Mouse (Mus musculus) MEL (cell line): Measurements from ENCODE around the gene Camta2.

Experiments
- CHD2 ChIP-seq: IDR thresholded peaks from 2 replicates; pipeline ENCODE4 v1.6.1; 2011; ENCODE audit warnings: low read length, improper control_type of control experiment
- CTCF ChIP-seq, 3 experiments: IDR thresholded peaks in 2 of 3; conservative IDR thresholded peaks in 1 of 3; 2 replicates each; pipeline ENCODE4 v1.5.1; 2011 to 2012; ENCODE audit warnings: low read length in 3 of 3, low read depth in 2 of 3, mild to moderate bottlenecking in 2 of 3, improper control_type of control experiment in 1 of 3, inconsistent platforms in 1 of 3, mixed read lengths in 1 of 3, moderate library complexity in 1 of 3; ENCODE audit not compliant: control insufficient read depth in 1 of 3, insufficient read depth in 1 of 3, poor library complexity in 1 of 3, severe bottlenecking in 1 of 3
- EP300 ChIP-seq, 2 experiments: IDR thresholded peaks; 2 replicates each; pipeline ENCODE4 v1.6.1; 2011; ENCODE audit warnings: improper control_type of control experiment in 2 of 2, low read length in 2 of 2, low read depth in 1 of 2, mild to moderate bottlenecking in 1 of 2
- HCFC1 ChIP-seq: IDR thresholded peaks from 2 replicates; pipeline ENCODE4 v1.6.1; 2012; ENCODE audit warnings: low read depth, mild to moderate bottlenecking, inconsistent platforms, low read length, improper control_type of control experiment, moderate library complexity
- MXI1 ChIP-seq: IDR thresholded peaks from 2 replicates; pipeline ENCODE4 v1.6.1; 2011; ENCODE audit warnings: mild to moderate bottlenecking, low read depth, low read length, improper control_type of control experiment
- MYB ChIP-seq: IDR thresholded peaks from 2 replicates; pipeline ENCODE4 v1.6.1; 2011; ENCODE audit warnings: mild to moderate bottlenecking, low read depth, low read length, improper control_type of control experiment
- NRF1 ChIP-seq: IDR thresholded peaks from 2 replicates; pipeline ENCODE4 v1.6.1; 2014; ENCODE audit warnings: low read depth, mild to moderate bottlenecking, inconsistent platforms, low read length, improper control_type of control experiment, moderate library complexity; ENCODE audit not compliant: poor library complexity, insufficient read depth, severe bottlenecking
- POLR2A ChIP-seq, 2 experiments: IDR thresholded peaks; 2 replicates each; pipeline ENCODE4 v1.6.1; 2011 to 2012; ENCODE audit warnings: low read length in 2 of 2, mild to moderate bottlenecking in 2 of 2, control low read depth in 1 of 2, improper control_type of control experiment in 1 of 2, low read depth in 1 of 2, moderate library complexity in 1 of 2; ENCODE audit not compliant: control insufficient read depth in 1 of 2, insufficient read depth in 1 of 2, poor library complexity in 1 of 2
- POLR2AphosphoS2 ChIP-seq: IDR thresholded peaks from 2 replicates; pipeline ENCODE4 v1.6.1; 2011; ENCODE audit warnings: low read length, improper control_type of control experiment
- RAD21 ChIP-seq: IDR thresholded peaks from 2 replicates; pipeline ENCODE4 v1.6.1; 2011; ENCODE audit warnings: mild to moderate bottlenecking, low read depth, low read length, improper control_type of control experiment
- RCOR1 ChIP-seq: IDR thresholded peaks from 2 replicates; pipeline ENCODE4 v1.6.1; 2012; ENCODE audit warnings: low read depth, mild to moderate bottlenecking, inconsistent platforms, low read length, improper control_type of control experiment
- UBTF ChIP-seq: IDR thresholded peaks from 2 replicates; pipeline ENCODE4 v1.6.1; 2012; ENCODE audit warnings: low read depth, mild to moderate bottlenecking, inconsistent platforms, low read length, improper control_type of control experiment, moderate library complexity, borderline replicate concordance; ENCODE audit not compliant: insufficient read depth
- ZMIZ1 ChIP-seq: IDR thresholded peaks from 2 replicates; pipeline ENCODE4 v1.6.1; 2012; ENCODE audit warnings: low read depth, mild to moderate bottlenecking, inconsistent platforms, low read length, improper control_type of control experiment, moderate library complexity
- ZNF384 ChIP-seq: IDR thresholded peaks from 2 replicates; pipeline ENCODE4 v1.6.1; 2012; ENCODE audit warnings: low read depth, mild to moderate bottlenecking, inconsistent platforms, low read length, improper control_type of control experiment

GRCm38 (mm10) chr11:70626877-70627276, 61.0 kb downstream of the Camta2 start:
- no peak for TF ChIP-seq CHD2
- no peak for TF ChIP-seq CTCF (IDR thresholded peaks at IDR 0.05 in 2 of 3, conservative IDR thresholded peaks at IDR 0.05 in 1 of 3; ENCODE audit: control insufficient read depth in 1 of 3, insufficient read depth in 1 of 3, low read depth in 2 of 3, low read length in 3 of 3, poor library complexity in 1 of 3, severe bottlenecking in 1 of 3)
- TF ChIP-seq ZNF384: no peak
- no peak for TF ChIP-seq POLR2A (IDR thresholded peaks at IDR 0.05; ENCODE audit: control insufficient read depth in 1 of 2, insufficient read depth in 1 of 2, low read depth in 1 of 2, low read length in 2 of 2, poor library complexity in 1 of 2)
- TF ChIP-seq UBTF: no peak
- TF ChIP-seq POLR2AphosphoS2: no peak
- TF ChIP-seq RCOR1: no peak
- no peak for TF ChIP-seq EP300 (IDR thresholded peaks at IDR 0.05; ENCODE audit: low read depth in 1 of 2, low read length in 2 of 2)
- TF ChIP-seq HCFC1: no peak
- no peak for TF ChIP-seq NRF1
- TF ChIP-seq RAD21: no peak
- no peak for TF ChIP-seq ZMIZ1
- TF ChIP-seq MYB: no peak
- TF ChIP-seq MXI1: no peak
